Mouse (Mus musculus) layer of hippocampus, adult 6 months (tissue): Measurements from ENCODE around the gene Dcbld1. TPM values are rescaled to one million over a fixed set of nuclear protein-coding genes. Genes with fewer than 3 reads are reported as not detected.

ENCODE experiments used
- long read RNA-seq, 2 experiments: library from polyadenylated mRNA; unstranded; transcript quantifications; one replicate each; pipeline ENCODE4 v2.0.0; 2019 to 2020
- polyA plus RNA-seq: library from polyadenylated mRNA; unstranded; fragments of <200 nt; fragmentation: Nextera tagmentation; gene quantifications from 2 replicates; pipeline ENCODE4 v1.2.3, GENCODE M21; 2021

Dcbld1 gene
- 6.0 and 7.2 TPM in 2 replicates for polyA plus RNA-seq
- long read RNA-seq, experiment 1, transcript Dcbld1-201 (11 exons, 3,024 nt): major isoform, 11 of 17 reads
- long read RNA-seq, experiment 1, partial matches to known transcripts: 3 of 17 reads
- long read RNA-seq, experiment 1, other reads (novel, unspliced or antisense): 1 of 17 reads
- long read RNA-seq, experiment 2, transcript Dcbld1-203 (10 exons, 2,795 nt): minor isoform, 5 of 79 reads
- long read RNA-seq, experiment 2, transcript Dcbld1-201 (11 exons, 3,024 nt): major isoform, 65 of 79 reads
- long read RNA-seq, experiment 2, partial matches to known transcripts: 1 of 79 reads
- long read RNA-seq, experiment 2, other reads (novel, unspliced or antisense): 8 of 79 reads

DNA sequence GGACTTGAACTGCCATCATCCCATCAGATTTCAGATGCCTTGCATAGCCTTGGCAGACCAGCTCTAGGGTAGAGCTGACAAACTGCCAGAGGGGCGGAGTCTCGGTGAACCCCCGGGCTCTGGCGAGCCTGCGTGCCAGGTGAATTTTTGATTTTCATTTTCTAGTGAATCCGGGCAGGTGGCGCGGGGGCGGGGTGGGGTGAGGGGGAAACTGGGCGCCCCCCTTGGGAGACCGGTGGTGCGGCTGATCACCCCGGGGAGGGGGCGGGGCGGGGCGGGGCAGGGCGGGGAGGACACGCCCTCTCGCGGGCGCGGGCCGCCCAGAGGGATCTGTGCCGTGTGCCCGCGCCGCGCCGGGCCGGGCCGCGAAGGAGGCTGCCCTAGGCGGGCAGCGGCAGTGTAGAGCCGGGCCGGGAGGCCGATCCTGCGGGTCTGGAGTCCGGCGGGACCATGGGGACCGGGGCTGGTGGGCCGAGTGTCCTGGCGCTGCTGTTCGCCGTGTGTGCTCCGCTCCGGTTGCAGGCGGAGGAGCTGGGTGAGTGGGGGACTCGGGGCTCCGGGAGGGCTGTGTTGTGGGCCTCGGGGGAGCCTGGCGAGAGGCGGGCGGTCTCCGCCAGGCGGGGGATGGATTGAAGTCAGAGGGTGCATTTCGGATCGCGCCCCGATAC, at the start of gene Dcbld1:
TSS of gene Dcbld1 (plus strand) at position 319 of the 668 bp plus-strand sequence.

DNA sequence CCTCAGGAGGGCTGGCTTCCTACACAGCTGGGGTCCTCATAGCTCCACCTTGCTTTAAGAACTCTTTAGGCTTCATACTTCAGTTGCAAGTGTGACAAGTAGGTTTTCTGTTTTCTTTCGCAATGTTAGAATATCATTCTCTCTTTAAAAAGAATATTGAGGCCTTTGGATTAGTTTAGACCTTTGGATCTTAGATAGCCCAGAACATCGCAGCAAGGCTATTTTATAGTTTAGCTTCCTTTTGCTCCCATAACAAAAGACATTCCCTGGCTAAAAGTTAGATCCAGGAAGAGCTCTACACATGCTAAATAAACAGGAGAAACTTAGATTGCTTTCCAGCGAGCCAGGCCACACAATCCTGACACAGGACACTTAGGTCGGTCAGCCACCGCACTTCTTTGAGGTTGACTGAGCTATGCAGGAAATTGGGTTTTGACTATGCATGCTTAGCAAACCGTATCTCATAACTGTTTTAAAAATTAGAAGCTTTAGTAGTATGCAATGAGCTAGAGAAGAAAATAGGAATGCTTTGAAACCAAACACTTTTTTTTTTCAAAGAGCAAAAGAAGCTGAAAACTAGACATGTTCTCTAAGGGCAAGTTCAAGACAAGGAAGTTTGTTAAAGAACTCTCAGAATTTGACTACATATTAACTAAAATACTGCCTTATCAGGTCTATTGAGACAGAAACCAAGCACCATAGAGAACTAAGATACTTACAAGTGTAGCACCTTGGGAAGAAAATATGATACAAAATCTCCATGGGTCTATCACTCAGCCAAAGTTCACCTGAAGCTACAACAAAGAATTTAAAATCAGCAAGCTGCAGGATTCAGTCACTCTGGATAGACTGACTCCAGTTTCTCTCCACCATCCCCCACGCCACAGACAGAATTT, 38.2 kb upstream of the Dcbld1 start, which contains the start of gene Ros1:
TSS of gene Ros1 (minus strand) at position 288 of the 896 bp plus-strand sequence.

DNA sequence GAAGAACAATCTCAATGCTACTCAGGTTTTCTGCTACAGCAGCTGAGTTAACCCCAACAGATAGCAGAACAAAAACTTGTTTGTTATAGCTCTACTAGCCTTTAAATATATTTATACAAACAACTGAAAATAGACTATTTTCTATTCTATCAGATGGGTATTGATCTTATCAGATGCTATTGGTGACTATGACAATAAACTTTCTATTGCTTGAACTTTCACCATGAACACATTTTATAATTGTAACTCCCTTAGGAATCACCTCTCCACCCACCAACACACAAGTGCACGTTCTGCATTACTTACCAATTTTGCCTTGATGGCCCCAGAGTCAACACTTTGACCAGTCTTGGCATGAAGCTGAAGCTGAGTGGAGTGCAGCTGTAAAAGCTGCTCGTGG, 125.0 kb downstream of the Dcbld1 start, which contains the start of gene Gm26741:
TSS of gene Gm26741 (plus strand) at position 301 of the 400 bp plus-strand sequence.

Other genes with a start within 250 kb of the Dcbld1 start
- 0.16 TPM in 1 of 2 replicates, not detected in the other for gene Vgll2, start 211.1 kb upstream of the Dcbld1 start, polyA plus RNA-seq
- gene Ros1, start 38.4 kb upstream of the Dcbld1 start, polyA plus RNA-seq: not detected in 2 replicates
- not detected in 2 replicates for gene Gm26741, start 125.1 kb downstream of the Dcbld1 start, polyA plus RNA-seq
- 7.0 and 7.1 TPM in 2 replicates for gene Gopc, start 148.5 kb downstream of the Dcbld1 start, polyA plus RNA-seq
- gene Nepn, start 155.4 kb downstream of the Dcbld1 start, polyA plus RNA-seq: not detected in 2 replicates
- gene Nus1, start 183.9 kb downstream of the Dcbld1 start, polyA plus RNA-seq: 7.2 and 8.2 TPM in 2 replicates